Mouse (Mus musculus) adrenal gland, postnatal 14 days (tissue): ENCODE results near the gene Slc22a3. TPM values are rescaled to one million over a fixed set of nuclear protein-coding genes. Genes with fewer than 3 reads are reported as not detected.

ENCODE experiments used
- DNase-seq: peaks from one replicate; pipeline ENCODE4 v3.0.0; 2021; ENCODE audit warnings: mixed read lengths
- total RNA-seq: library from RNA; stranded (reverse); gene quantifications from 2 replicates; pipeline ENCODE4 v1.2.3, GENCODE M21; 2021

Gene Slc22a3
- total RNA-seq, 1 experiment from 2014 or later = 9.0 TPM

DNA sequence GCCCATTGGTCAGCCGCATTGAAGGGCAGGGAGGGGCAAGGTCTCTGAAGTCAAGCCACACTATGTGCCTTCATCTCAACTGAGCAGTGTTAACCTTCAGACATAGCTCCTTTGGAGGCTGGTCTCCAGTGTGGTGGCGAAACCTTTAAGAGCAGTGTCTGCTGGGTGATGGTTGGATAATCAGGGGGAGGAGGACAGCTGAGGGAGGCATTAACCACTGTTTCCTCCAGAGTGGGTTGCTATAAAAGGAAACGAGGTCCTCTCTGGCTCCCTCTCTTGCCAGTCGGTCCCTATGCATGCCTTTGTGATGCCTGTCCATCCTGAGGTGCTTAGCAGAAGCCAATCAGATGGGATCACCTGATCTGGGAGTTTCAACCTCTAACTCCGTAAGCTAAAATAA is 38.8 kb downstream of the Slc22a3 start:
- no peak for DNase-seq

DNA sequence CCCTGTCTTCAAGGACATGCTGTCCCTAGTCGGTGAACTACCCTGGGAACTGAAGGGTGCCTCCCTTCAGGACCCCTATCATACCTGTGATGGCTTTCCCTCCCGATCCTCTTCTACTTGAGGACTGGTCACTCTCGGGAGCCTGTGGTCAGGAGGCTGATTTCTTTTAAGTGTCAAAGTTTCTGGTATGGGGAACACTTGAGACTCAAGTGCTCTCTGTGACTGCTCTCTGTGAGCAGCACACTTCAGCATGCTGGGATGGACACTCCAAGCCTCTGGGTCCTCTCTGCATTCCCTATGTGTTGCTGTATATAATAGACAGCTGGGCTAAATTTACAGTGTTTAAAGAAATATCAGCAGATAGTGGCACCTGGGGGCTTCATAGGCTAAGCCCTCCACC is 39.9 kb downstream of the Slc22a3 start:
- DNase-seq = no peak

DNA sequence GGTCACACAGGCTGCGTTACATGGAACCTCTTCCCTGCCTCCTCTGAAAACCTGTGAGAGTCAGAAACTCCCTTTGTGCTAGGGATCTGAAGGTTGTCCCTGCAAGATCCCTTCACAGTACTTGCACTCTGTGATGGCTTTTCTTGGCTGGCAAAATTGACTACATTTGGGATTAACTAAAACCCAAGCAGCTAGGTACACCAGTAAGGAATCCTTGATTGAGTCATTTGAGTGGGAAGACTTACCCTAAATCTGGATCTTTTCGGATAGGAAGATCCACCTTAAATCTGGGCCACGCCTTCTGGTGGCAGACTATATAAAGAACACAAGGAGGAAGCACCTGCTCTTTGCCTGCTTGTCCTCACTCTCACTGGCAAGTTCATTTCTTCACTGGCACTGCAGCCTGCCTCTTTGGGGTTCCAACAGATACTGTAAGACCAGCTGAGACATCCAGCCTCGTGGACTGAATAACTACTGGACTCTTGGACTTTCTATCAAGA is 41.0 kb downstream of the Slc22a3 start:
- no peak for DNase-seq

DNA sequence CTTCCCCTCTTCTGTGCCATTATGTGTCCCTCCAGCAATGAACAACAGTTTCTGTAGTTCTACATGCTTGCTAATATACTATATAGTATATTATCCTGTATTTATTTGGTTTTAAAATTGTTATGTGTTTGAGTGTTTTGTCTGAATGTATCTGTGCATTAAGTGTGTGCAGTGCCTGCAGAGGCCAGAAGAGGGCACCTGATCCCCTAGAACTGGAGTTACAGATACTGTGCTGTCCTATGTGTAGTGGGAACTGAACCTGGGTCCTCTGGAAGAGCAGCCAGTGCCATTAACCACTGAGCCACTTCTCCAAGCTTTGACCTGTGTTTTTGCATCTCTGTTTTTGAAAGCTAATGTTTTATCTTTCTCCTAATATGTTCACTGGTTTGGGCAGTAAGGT is 46.3 kb downstream of the Slc22a3 start:
- DNase-seq = no peak

DNA sequence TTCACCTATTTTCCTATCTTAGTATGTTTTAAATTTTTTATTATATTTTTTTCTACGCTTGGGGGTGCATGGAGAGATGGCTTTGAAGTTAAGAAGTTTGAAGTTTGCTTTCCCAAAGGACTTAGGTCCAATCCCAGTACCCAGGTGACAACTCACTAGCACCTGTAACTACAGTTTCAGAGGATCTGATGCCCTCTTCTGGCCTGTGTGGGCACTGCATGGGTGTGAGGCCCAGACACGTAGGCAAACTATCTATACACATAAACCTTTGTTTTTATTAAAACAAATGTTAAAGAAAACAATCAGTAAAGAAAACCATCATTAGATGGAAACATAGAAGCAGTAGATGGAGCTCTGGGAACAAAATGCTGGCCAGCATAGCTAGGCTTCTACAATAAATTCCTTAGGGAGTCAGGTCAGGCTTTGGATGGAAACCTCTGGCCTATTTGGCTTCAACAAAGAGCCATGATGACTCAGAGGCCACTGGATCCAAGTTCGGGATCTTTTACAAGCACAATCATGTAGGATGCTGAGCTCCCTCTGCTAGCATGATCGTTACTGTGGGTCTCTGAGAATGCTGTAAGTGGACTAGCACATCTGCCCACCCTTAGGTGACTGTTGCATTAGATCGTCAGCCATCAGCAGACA is 52.2 kb downstream of the Slc22a3 start:
- DNase-seq = peak; percentile 41

DNA sequence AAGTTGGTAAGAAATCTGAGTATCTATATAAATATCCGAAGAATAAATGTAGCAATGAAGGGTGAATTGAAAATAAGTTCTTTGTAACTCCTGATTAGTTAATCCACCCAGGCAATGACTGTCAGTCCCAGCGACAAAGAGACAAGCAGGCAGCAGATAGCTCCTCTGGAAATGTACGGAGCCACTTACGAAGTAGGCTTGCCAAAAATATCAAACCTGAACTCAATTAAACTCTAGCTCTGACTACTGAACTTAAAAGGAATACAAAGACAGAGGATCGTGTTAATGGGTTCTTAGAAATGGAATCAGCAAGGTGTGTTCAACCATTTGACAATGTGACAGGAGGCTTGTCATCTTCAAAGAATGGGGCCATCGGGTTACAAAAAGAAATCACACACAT is 53.8 kb downstream of the Slc22a3 start:
- no peak for DNase-seq

DNA sequence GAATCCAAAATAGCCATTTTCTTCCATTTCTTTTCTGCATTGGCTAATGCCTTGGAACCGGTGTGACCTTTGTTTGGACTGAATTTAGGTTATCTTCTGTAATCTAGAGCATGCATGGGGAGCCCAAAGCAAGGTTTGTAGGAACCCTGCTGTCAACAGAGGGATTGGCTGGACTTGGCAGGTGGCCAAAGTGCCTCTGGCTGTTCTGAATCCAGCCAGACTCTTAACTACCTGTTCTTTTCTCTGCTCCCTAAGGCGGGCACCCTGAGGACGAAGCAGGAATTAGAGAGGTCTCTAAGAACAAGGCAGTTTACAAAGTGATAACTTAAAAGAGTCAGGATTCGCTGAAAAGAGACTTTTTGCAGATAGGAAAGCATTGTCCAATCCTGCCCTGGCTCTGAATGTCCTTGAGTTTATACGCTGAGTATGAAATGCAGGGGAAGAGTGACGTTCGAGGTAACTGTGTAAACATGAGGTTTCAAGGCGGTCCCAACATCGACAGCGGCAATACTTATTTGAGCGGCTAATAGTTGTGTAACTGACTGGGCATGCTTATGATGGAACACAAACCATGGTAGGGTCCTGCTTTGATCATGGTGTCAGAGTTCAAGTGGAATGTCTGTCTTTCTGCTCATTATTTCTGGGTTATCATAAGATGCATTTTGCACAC is 54.5 kb downstream of the Slc22a3 start:
- DNase-seq = peak; percentile 38

DNA sequence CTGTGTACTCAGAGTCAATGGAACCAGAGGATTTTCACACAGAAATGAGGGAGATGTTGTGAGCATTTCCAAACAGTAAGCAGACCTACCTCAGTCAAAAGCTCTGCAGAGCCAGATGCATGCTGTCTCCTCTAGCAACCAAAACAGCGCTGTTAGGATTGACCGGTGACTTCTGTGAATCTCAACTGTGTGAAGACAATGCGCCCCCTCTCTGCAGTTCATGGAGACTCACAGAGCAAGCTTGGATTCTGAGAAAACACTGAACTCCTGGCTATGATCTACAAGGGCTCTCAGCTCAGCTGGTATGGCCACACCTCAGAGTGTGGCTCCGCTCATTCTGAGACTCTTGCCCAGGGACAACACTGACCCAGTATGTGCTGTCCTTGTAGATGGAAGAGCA is 56.3 kb downstream of the Slc22a3 start:
- DNase-seq = no peak

DNA sequence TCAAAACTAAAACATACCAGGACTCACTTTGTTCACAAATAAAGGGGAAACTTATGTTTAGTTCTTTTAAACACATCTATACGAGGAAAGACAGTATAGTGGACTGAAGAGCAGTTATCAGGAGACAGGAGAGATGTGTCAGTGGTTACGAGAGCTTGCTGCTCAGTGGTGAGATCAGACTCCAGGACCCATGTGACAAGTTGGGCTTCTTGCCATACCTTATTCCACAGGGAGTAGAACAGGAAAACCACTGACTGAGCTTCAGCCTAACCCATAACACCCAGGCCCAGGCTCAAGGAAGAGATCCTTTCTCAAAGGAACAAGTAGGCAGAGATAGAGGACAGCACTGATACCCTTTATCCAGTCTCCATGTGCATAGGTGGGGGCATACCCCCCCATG is 62.9 kb downstream of the Slc22a3 start:
- peak; percentile 50 for DNase-seq

DNA sequence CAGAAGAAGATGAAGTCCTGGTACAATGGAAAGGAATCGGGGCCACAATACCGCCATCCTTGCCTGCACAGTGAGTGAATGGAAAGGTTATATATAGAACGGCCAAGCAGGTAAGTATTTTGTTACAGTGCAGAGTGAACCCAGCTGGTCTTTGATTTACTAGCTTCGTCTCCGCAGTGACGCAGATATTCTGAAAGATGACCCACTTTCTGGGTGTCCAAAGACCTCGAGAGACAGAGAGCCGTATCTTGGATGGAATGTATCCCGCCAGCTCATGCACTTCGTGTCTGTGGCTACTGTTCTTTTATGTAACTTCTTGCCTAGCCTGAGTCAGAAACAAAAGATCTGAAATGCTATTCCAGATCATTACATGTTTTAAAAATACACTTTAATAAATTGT is 69.7 kb downstream of the Slc22a3 start:
- no peak for DNase-seq

DNA sequence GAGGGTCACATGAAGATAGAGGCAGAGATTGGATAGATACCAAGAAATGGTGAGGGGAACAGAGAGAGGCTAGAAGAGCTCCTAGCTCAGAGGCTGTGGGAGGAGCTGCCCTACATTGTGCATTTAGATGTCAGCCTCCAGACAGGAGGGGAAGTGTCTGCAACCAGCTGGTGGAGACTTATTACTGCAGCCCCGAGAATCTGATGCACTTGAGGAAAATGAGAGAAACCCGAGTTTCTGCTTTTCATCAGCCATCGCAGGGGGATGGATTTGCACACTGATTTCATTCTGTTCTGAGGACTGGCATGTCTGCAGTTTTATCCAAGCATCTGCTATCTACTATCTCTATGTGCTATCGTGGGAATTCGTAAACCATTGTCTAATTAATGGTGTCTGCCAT is 75.8 kb downstream of the Slc22a3 start:
- DNase-seq = no peak

DNA sequence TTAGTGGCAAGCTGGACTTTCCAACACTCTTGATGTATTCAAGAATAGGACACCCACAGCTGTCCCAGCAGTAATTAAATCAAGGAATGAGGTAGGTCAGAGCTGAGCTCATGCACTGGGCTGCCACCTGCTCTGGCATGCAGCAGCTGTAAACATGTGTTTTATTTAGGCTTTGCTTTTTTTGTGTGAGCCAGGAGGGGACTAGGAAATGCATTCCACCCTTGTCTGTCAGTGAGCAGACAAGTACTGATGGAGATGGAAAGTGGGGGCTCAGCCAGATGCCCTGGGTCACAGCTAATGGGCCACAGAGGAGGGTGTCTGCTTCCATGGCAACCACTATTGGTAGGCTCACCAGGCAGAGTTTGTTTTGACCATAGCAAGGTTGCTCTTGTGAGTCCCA is 79.1 kb downstream of the Slc22a3 start:
- no peak for DNase-seq

DNA sequence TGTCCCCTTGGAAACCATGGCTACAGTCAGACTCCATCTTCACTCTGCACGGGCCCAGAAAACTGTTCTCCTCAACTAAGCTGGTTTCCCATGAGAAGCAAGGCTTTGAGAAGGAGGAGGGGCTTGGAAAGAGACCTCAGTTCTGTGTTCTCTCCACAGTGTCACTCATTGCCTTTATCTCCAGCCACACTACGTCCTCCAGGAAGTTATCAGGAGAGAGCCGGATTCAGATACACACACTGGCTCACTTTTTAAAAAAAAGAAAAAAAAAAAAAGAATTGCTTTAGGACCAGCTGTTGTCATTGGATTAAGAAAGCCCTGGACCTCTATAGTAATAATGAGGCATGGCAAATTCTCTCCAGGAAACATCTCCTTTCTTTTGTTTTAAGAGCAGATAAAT is 80.3 kb downstream of the Slc22a3 start:
- no peak for DNase-seq

DNA sequence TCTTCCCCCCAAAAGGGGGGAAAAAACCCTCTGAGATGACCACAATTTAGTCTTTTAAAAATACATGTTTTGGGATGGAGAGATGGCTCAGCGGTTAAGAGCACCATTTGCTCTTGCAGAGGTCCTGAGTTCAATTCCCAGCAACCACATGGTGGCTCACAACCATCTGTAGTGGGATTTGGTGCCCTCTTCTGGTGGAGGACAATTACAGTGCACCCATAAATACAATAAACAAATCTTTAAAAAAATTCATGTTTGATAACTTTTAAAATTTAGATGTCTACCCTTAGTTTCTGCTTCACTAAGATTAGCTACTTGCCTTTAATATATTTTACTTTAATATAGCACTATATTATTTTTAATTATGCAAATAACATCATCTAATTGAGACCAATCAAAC is 85.4 kb downstream of the Slc22a3 start:
- DNase-seq = no peak

DNA sequence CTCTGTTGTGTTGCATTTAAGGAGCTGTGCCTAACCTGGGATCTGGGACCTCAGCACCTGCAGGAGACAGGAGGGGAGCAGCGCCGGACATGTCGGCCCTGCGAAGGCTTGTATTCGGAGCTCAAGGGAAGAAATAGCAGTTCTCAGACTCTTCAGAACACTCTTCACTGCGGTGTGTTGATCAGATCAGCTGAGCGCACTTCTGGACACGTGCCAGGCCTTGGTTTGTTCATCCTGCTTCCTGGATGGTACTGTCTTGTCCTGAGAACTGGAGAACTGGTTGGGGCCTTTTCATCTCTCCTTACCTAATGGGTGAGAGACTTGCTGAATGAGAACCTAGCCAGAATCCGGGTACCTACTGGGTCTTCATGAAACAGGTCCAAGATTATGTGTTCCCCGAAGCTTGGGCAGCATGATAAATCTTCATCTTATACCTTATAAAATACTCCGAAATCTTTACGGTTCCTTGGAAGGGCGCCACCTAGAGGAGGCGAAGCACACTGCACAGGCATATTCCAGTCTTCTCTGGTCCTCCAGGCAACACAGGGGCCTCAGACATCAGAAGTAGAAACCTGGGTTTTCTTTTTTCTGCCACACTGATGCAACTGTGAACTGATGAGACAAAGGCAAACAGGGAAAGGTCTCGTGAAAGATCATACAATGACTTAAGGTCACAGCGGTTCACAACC is 86.5 kb downstream of the Slc22a3 start:
- DNase-seq = peak; percentile 44

DNA sequence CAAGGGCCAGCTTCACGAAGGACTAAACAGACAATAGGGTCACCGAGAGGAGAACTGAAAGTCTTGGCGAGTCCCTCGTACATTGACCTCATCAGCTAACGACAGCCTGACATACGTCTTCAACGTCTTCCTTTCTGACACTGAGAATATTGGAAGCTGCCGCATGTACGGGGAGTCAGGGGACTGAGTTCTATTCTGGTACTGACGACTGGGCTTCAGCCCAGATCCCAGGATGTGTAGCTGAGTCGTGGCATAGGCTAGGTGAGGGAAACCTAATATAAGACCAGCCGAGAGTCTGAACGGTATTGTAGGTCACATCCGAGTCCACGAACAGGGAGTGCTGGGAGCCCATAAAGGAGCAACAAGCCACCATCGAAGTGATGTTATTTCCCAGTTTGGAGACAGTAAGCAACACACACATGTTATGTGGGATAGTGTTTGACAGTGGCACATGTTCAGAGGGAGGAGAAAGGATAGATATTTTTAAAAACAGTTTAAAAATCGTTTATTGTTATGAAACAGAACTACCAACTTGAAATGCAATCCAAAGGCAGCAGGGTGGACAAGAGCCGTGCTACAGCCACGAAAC is 87.9 kb downstream of the Slc22a3 start:
- DNase-seq = no peak

DNA sequence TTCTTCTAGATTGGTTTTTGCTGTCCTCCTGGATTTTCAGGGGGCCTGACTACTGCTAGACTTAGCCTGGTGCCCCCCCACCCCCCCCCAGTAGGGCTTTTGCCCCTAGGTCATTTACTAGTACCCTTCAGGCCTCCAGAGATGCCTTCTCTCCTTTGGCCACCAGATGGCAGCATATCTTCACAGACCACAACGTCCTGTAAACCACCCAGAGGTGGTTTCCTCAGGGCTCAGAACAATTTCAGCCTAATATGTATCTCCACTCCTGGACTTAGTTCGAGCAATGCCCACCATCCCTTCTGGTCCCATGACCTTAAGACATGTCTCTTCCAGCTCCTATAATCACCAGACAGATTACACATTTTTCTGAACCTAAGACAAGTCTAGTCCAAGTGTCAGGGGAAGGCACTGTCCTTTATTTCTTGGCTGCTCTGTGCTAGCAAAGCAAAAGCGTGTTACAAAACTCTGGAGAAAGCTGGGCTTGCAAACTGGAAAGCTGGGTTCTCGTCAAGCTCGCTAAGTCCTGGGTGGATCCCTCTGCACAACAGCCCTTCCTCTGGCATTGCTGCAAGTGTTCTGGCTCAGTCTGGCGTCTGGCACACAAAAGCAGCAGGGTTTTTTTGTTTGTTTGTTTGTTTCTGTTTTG is 91.1 kb downstream of the Slc22a3 start:
- peak; percentile 87 for DNase-seq

DNA sequence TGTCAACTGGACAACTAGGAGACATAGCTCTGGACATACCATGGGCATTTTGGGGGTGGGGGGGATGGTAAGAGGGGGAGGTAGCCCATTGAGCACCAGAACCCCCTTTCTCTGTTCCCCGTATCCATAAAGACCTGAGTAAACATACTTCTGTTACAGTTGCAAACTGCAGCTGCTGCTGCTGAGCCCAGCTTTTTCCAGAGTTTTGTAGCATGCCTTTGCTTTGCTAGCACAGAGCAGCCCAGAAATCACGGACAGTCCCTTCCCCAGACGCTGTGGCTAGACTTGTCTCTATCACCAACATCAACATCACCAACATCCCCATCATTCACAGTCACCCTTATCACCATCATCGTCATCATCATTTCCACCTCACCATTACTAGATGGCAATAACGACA is 91.8 kb downstream of the Slc22a3 start:
- DNase-seq = no peak

DNA sequence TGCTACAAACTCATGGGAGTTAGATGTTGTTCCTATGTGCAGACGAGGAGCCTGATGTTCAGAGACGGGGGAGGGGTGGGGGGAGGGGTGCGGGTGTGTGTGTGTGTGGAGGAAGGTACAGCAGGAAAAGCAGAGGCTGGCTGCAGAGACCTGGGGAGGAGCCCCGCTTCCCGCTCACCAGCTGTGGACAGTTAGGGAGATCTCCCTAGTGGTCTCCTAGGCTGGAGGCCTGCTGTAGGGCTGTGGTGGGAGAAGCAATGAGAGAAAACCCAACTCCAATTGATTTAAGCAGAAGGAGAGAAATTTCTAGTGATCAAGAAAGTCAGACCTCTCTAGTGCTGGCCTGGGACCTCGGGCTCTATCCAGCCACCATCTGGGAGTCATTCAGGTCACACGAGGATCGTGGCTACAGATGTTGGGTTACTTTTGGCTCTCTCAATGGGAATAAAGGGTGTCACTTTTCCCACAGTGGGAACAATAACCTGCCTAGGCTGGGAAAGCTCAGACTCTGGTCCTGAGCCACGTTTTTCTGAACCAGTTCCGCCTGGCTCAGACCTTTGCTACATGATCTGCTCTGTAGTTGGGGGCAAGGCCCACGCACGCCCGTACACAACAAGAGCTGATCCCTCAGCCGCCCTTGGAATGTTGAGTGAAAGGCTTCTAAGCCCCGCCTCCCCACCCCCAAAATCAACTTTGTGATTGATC is 92.3 kb downstream of the Slc22a3 start:
- DNase-seq = peak; percentile 35

DNA sequence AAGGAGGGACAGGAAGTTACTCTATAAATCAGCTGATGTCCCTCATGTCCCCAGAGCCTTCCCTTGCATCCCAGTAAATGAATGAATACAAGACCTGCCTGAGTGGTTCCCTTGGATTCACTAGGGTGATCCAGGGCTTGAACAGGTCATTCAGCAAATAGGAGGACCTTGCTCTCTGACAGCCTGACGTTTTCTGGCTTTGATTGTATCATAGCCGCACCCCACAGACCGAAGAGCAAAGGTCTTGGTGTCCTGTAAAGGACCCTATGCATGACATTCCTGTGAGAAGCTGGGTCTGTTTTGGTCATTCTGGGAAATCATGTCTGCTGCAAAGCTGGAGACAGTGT is 94.6 kb downstream of the Slc22a3 start:
- DNase-seq = no peak

DNA sequence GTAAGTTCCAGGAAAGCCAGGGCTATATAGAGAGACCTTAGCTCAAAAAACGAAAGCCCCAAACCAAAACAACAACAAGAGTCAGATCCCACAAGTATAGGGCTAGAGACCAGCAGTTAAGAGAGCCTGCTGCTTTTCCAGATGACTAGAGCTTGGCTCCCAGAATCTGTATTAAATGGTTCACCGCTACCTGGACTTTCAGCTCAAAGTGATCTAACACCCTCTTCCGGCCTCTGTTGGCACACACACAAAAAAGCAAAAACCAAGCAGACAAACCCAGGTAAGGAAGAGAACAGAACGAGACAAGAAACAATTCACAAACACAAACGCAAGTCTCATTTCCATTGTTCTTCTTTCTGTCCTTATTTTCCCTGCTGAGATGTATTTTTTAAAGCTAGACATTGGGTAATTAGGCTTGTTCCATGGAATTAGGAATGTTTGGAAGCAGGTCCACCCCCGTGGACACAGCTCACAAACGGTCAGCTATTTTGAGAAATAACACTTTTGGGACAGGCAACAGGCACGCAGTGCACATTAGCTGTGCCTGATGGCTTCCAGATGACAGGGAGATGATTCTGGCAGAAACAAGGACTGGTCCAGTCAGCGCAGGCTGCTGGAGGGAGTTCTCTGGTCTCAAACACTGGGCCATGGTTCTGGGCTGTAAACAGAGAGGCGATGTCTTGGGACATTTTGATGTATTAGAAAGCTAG is 95.2 kb downstream of the Slc22a3 start:
- DNase-seq = peak; percentile 20
